Mouse (Mus musculus): ENCODE measurements around the gene Pnkp. TPM values are rescaled to one million over a fixed set of nuclear protein-coding genes. Genes with fewer than 3 reads are reported as not detected.

Gene Pnkp
- polyA plus RNA-seq, 1 experiment from 2014 or later: 40.2 TPM

- no peak for DNase-seq (ENCODE audit: low spot score)
- peak overlapping the region; percentile 90 for H3K4me3 ChIP-seq
- H3K9me3 ChIP-seq: no peaks in the 10 kb centered on the region
- peaks cover 71% of the 10 kb centered on the region for H3K4me1 ChIP-seq (replicated peaks)
- 54% methylated on average over 2 of the region's 2 CpGs for WGBS
- H3K36me3 ChIP-seq: peaks cover 50% of the 10 kb centered on the region
- no peaks in the 10 kb centered on the region for H3K27me3 ChIP-seq (ENCODE audit: insufficient read depth, poor library complexity, severe bottlenecking)
- peak overlapping the region; percentile 99 for H3K27ac ChIP-seq
Observed at GRCm38 (mm10) chr7:44818164-44818563, 38.8 kb upstream of the Pnkp start.

- WGBS: 53% methylated on average over 6 of the region's 6 CpGs
- DNase-seq (ENCODE audit: low spot score): no peak
- H3K36me3 ChIP-seq: peaks cover 51% of the 10 kb centered on the region
Observed at GRCm38 (mm10) chr7:44818751-44819235, 38.1 kb upstream of the Pnkp start.

DNA sequence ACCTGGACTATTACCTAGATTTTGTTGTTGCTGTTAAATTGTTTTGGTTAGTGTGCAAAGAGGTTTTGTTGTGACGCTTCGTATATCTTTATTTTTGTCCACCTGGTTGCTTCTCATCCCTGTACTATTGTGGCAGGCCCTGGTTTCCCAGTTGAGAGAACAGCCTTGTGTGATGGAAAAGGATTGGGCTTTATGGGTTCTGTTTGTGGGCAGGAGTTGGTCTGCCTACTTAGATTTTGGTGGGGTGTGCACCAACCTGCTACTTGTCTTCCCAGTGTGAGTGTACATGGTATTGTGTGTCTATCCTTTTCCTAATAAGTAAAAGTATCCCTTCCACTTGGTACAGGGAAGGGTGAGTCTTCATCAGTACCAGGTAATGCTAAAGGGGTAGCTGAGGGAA lies 37.5 kb upstream of the Pnkp start:
- 93% methylated on average over 2 of the region's 2 CpGs for WGBS
- Histone ChIP-seq H3K9me3 (no peaks in the 10 kb centered on the region), H3K27ac (peak overlapping the region; percentile 72), H3K4me1 (replicated peaks) (peaks cover 79% of the 10 kb centered on the region), H3K27me3 (ENCODE audit: insufficient read depth, poor library complexity, severe bottlenecking) (no peaks in the 10 kb centered on the region), H3K36me3 (peaks cover 46% of the 10 kb centered on the region), H3K4me3 (peak overlapping the region; percentile 90)
- DNase-seq (ENCODE audit: low spot score): no peak

More at GRCm38 (mm10) chr7:44818751-44819235, 38.1 kb upstream of the Pnkp start:
- H3K4me1 ChIP-seq (replicated peaks): peaks cover 77% of the 10 kb centered on the region
- no peaks in the 10 kb centered on the region for H3K9me3 ChIP-seq
- peak overlapping the region; percentile 72 for H3K27ac ChIP-seq
- H3K27me3 ChIP-seq (ENCODE audit: insufficient read depth, poor library complexity, severe bottlenecking): no peaks in the 10 kb centered on the region
- peak overlapping the region; percentile 90 for H3K4me3 ChIP-seq

DNA sequence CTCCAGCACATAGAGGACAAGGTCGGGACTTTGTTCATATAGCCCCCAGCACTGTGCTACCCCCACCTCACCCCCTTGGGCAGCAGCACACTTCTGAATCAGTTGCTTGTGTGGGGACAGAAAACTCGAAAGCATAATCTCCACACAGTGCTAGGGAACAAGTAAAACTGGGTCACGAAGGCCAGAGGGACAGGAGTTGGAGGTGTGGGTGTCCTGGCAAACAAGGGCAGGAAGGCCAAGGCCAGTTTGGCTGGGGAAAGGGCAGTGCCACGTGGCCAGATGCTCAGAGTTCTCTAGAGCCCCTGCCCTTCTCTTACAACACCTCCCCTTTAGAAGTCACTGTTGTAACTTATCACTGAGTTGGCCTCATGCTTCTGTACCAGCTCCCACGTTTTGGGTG lies 37.1 kb upstream of the Pnkp start:
- DNase-seq (ENCODE audit: low spot score): no peak
- H3K4me3 ChIP-seq: peak overlapping the region; percentile 90
- no peak overlapping the region for H3K27ac ChIP-seq
- no peaks in the 10 kb centered on the region for H3K27me3 ChIP-seq (ENCODE audit: insufficient read depth, poor library complexity, severe bottlenecking)
- peaks cover 45% of the 10 kb centered on the region for H3K36me3 ChIP-seq
- WGBS: 73% methylated on average over 5 of the region's 5 CpGs
- no peaks in the 10 kb centered on the region for H3K9me3 ChIP-seq
- H3K4me1 ChIP-seq (replicated peaks): peaks cover 78% of the 10 kb centered on the region

DNA sequence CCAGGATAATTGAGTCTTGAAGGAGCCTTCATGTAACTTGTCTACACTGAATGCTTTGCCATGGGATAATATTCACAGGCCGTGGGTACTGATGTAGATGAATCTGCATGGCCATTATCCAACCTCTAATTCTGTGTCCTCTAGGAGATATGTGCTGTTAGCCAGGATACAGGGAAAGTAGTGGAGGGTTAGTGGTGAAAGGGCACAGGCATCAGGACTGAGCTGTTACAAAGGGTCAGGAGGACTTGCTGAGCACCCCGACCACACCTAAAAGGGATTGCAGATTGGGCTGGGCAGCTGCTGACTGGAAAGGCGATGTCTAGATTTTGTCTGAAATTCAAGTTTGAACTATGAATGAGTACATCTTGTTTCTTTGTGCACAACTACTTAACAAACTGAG lies 36.4 kb upstream of the Pnkp start:
- Histone ChIP-seq H3K27ac (no peak overlapping the region), H3K27me3 (ENCODE audit: insufficient read depth, poor library complexity, severe bottlenecking) (no peaks in the 10 kb centered on the region)

GRCm38 (mm10) chr7:44821666-44822448 lies 35.1 kb upstream of the Pnkp start:
- Histone ChIP-seq H3K4me3 (no peak overlapping the region), H3K36me3 (peaks cover 63% of the 10 kb centered on the region), H3K27me3 (ENCODE audit: insufficient read depth, poor library complexity, severe bottlenecking) (no peaks in the 10 kb centered on the region), H3K9me3 (no peaks in the 10 kb centered on the region), H3K27ac (no peak overlapping the region), H3K4me1 (replicated peaks) (peaks cover 65% of the 10 kb centered on the region)
- DNase-seq (ENCODE audit: low spot score): no peak
- 87% methylated on average over 7 of the region's 7 CpGs for WGBS

More for the DNA sequence above, 36.4 kb upstream of the Pnkp start:
- Histone ChIP-seq H3K36me3 (peaks cover 49% of the 10 kb centered on the region), H3K4me3 (no peak overlapping the region), H3K4me1 (replicated peaks) (peaks cover 71% of the 10 kb centered on the region), H3K9me3 (no peaks in the 10 kb centered on the region)
- no peak for DNase-seq (ENCODE audit: low spot score)
- 86% methylated on average over 3 of the region's 3 CpGs for WGBS

DNA sequence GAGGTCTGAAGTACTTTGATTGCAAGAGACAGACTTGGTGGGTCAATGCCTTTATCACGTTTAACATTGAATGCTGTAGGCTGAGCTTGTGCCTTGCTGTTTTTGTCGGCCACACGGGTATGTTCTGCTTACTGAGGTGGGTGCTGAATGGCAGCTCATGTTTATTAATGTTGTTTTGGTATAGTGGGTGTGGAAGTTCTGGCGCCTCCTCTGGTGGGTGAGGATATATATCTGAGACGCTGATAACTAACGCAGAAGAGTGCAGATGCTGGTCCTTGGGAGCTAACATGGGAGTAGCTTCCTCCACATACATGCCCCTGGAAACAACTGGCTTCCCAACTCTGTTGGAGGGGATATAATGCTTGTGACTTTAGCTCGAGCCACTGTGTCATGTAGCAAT lies 33.5 kb upstream of the Pnkp start:
- H3K4me3 ChIP-seq: no peak overlapping the region
- no peak for DNase-seq (ENCODE audit: low spot score)
- H3K4me1 ChIP-seq (replicated peaks): peaks cover 51% of the 10 kb centered on the region
- peaks cover 74% of the 10 kb centered on the region for H3K36me3 ChIP-seq
- H3K9me3 ChIP-seq: no peaks in the 10 kb centered on the region
- H3K27ac ChIP-seq: no peak overlapping the region
- H3K27me3 ChIP-seq (ENCODE audit: insufficient read depth, poor library complexity, severe bottlenecking): no peaks in the 10 kb centered on the region
- 46% methylated on average over 7 of the region's 7 CpGs for WGBS

DNA sequence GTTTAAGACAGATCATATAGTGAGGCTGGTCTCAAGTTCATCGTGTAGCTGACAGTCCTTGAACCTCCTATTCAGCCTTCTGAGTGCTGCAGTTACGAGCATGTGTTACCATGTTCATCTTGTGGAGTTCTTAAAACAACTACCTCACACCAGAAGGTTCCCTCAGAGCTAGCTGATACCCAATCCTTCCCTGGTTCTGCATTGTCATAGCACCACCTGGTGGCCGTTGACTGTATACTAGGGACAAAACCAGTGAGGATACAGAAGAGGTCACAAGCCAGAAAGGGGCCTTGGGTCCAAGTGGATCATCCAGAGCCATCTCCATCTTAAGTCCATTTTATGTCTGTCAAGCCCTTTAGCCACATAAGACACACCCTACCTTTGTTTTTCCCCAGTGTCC lies 32.1 kb upstream of the Pnkp start:
- DNase-seq (ENCODE audit: low spot score): peak; percentile 77
- Histone ChIP-seq H3K4me3 (no peak overlapping the region), H3K36me3 (peaks cover 75% of the 10 kb centered on the region), H3K4me1 (replicated peaks) (peaks cover 41% of the 10 kb centered on the region), H3K27ac (no peak overlapping the region), H3K9me3 (no peaks in the 10 kb centered on the region), H3K27me3 (ENCODE audit: insufficient read depth, poor library complexity, severe bottlenecking) (no peaks in the 10 kb centered on the region)
- WGBS: 35% methylated on average over 3 of the region's 3 CpGs

DNA sequence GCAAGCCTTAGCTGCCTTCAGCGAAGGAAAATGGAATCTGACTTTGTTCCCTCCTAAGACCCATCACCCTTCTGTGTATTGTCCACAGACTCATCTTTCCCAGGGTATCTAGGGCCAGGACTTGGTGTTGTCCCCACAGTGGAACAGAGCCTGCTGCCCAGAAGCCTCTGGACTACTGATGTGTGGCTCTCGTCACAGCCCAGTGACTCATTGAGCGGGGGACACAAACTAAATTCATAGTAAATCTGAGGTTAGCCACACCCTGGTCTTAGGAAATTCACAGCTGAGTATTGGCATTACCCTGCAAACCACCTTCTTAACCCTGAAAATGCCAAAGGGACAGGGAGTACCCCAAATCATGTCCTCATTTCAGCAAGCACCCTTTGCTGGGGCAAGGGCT lies 30.2 kb upstream of the Pnkp start:
- H3K27me3 ChIP-seq (ENCODE audit: insufficient read depth, poor library complexity, severe bottlenecking): no peaks in the 10 kb centered on the region
- no peak for DNase-seq (ENCODE audit: low spot score)
- H3K4me1 ChIP-seq (replicated peaks): peaks cover 27% of the 10 kb centered on the region
- 92% methylated on average over 3 of the region's 3 CpGs for WGBS
- H3K36me3 ChIP-seq: peaks cover 76% of the 10 kb centered on the region
- no peaks in the 10 kb centered on the region for H3K9me3 ChIP-seq
- no peak overlapping the region for H3K4me3 ChIP-seq
- H3K27ac ChIP-seq: no peak overlapping the region

GRCm38 (mm10) chr7:44828706-44829105 lies 28.2 kb upstream of the Pnkp start:
- Histone ChIP-seq H3K4me1 (replicated peaks) (peaks cover 16% of the 10 kb centered on the region), H3K4me3 (no peak overlapping the region), H3K27me3 (ENCODE audit: insufficient read depth, poor library complexity, severe bottlenecking) (no peaks in the 10 kb centered on the region), H3K27ac (no peak overlapping the region), H3K36me3 (peaks cover 74% of the 10 kb centered on the region), H3K9me3 (no peaks in the 10 kb centered on the region)
- 93% methylated on average over 5 of the region's 5 CpGs for WGBS
- DNase-seq (ENCODE audit: low spot score): no peak

GRCm38 (mm10) chr7:44832763-44833162 lies 24.2 kb upstream of the Pnkp start:
- 87% methylated on average over 4 of the region's 4 CpGs for whole genome bisulfite sequencing
- Histone ChIP-seq H3K27ac (no peak overlapping the region), H3K27me3 (ENCODE audit: insufficient read depth, poor library complexity, severe bottlenecking) (peaks cover 3% of the 10 kb centered on the region; the same call in 1 of the 2 replicates), H3K4me3 (no peak overlapping the region), H3K36me3 (peaks cover 49% of the 10 kb centered on the region), H3K4me1 (replicated peaks) (peaks cover 5% of the 10 kb centered on the region; the same call in 1 of the 2 replicates), H3K9me3 (no peaks in the 10 kb centered on the region)
- DNase-seq (ENCODE audit: low spot score): no peak

DNA sequence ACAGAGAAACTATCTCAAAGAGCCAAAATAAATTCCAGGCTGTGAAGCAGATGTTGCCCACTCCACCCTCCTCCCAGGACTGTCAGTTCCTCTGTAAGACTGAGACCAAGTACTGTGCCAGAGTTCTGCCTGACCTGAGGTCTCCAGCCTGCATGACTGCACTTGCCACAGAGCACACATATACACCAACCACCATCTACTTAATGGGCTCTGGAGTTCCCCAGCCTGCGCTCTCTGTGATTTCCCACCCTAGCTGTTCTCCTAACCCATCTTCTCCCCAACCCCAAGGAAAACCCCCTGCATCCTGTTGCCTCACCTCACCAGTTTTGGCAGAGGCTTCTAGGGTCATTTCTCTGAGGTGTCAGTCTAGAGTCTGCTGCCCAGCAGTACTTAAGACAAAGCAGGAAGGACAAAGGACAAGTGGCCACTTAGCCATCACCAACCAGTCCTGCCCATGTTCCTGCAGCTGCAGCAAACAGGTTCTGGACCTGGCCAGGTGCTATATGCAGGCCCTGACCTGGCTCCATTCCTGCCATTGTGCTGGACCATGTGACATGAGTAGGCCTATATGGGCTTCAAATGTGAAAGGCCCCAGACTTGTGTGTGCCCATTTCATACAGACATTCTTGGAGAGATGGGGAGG lies 21.4 kb upstream of the Pnkp start:
- peaks cover 16% of the 10 kb centered on the region for H3K4me1 ChIP-seq (replicated peaks)
- peaks cover 30% of the 10 kb centered on the region for H3K27me3 ChIP-seq (ENCODE audit: insufficient read depth, poor library complexity, severe bottlenecking)
- no peak overlapping the region for H3K4me3 ChIP-seq
- no peak for DNase-seq (ENCODE audit: low spot score)
- H3K27ac ChIP-seq: no peak overlapping the region
- no peaks in the 10 kb centered on the region for H3K9me3 ChIP-seq
- 94% methylated on average over 1 of the region's 1 CpGs for WGBS
- peaks cover 34% of the 10 kb centered on the region for H3K36me3 ChIP-seq

DNA sequence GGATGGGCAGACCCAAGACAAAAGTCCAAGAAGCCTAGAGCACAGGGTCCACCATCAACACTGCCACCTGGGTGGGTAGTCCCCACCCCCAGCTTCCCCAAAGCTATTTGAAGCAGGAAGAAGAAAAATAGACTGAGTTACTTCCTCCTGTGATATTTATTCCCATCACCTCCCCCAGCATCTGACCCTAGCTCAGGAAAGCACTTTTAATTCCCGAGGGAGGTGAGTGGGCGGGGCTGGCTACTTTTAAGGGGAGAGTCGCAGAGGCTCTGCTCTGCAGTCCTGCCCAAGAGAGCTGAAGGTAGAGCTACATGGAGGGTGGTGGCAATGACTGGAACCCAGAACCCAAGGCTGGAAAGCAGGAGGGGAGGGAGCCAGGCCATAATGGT lies 20.9 kb upstream of the Pnkp start:
- H3K4me1 ChIP-seq (replicated peaks): peaks cover 16% of the 10 kb centered on the region
- WGBS: 62% methylated on average over 3 of the region's 3 CpGs
- H3K4me3 ChIP-seq: no peak overlapping the region
- no peak for DNase-seq (ENCODE audit: low spot score)
- peaks cover 35% of the 10 kb centered on the region for H3K27me3 ChIP-seq (ENCODE audit: insufficient read depth, poor library complexity, severe bottlenecking)
- H3K27ac ChIP-seq: no peak overlapping the region
- H3K36me3 ChIP-seq: peaks cover 34% of the 10 kb centered on the region
- no peaks in the 10 kb centered on the region for H3K9me3 ChIP-seq

Measured in hindbrain, embryonic 10.5 days (tissue).